Mouse (Mus musculus): Measurements from ENCODE around the gene Slc31a2. TPM values are rescaled to one million over a fixed set of nuclear protein-coding genes. Genes with fewer than 3 reads are reported as not detected.

Slc31a2 gene
- polyA plus RNA-seq, 1 experiment from 2014 or later, result 15.9 TPM

GRCm38 (mm10) chr4:62300001-62300400 lies 37.6 kb downstream of the Slc31a2 start:
- ATAC-seq (ENCODE audit: low FRiP score), result no peak
- no peak overlapping the region for H3K27ac ChIP-seq (replicated peaks)
- no peaks in the 10 kb centered on the region for H3K4me1 ChIP-seq
- H3K27me3 ChIP-seq (replicated peaks), result no peaks in the 10 kb centered on the region
- no peak overlapping the region for H3K9ac ChIP-seq (replicated peaks)
- 100% methylated on average over 2 of the region's 2 CpGs for WGBS
- H3K36me3 ChIP-seq, result peaks cover 89% of the 10 kb centered on the region
- no peak overlapping the region for H3K4me2 ChIP-seq
- H3K4me3 ChIP-seq (replicated peaks), result no peak overlapping the region
- H3K9me3 ChIP-seq (replicated peaks), result no peaks in the 10 kb centered on the region

GRCm38 (mm10) chr4:62302795-62303194 lies 40.4 kb downstream of the Slc31a2 start:
- H3K4me2 ChIP-seq, result no peak overlapping the region
- H3K4me3 ChIP-seq (replicated peaks), result no peak overlapping the region
- 63% methylated on average over 2 of the region's 2 CpGs for WGBS
- no peak for ATAC-seq (ENCODE audit: low FRiP score)
- no peak overlapping the region for H3K9ac ChIP-seq (replicated peaks)
- H3K36me3 ChIP-seq, result peaks cover 90% of the 10 kb centered on the region
- H3K9me3 ChIP-seq (replicated peaks), result no peaks in the 10 kb centered on the region
- no peaks in the 10 kb centered on the region for H3K4me1 ChIP-seq
- no peak overlapping the region for H3K27ac ChIP-seq (replicated peaks)
- no peaks in the 10 kb centered on the region for H3K27me3 ChIP-seq (replicated peaks)

- WGBS, result 79% methylated on average over 1 of the region's 1 CpGs
- no peaks in the 10 kb centered on the region for H3K4me1 ChIP-seq
- H3K4me3 ChIP-seq (replicated peaks), result no peak overlapping the region
- no peaks in the 10 kb centered on the region for H3K27me3 ChIP-seq (replicated peaks)
- no peak overlapping the region for H3K9ac ChIP-seq (replicated peaks)
- no peaks in the 10 kb centered on the region for H3K9me3 ChIP-seq (replicated peaks)
- H3K4me2 ChIP-seq, result no peak overlapping the region
- no peak for ATAC-seq (ENCODE audit: low FRiP score)
- H3K27ac ChIP-seq (replicated peaks), result no peak overlapping the region
- H3K36me3 ChIP-seq, result peaks cover 89% of the 10 kb centered on the region
Measured at GRCm38 (mm10) chr4:62303288-62303687, 40.9 kb downstream of the Slc31a2 start.

GRCm38 (mm10) chr4:62306301-62306700 lies 43.9 kb downstream of the Slc31a2 start:
- WGBS, result 93% methylated on average over 1 of the region's 1 CpGs
- no peak for ATAC-seq (ENCODE audit: low FRiP score)
- H3K9me3 ChIP-seq (replicated peaks), result no peaks in the 10 kb centered on the region

GRCm38 (mm10) chr4:62306840-62307239 lies 44.5 kb downstream of the Slc31a2 start:
- H3K9me3 ChIP-seq (replicated peaks), result no peaks in the 10 kb centered on the region
- no peak overlapping the region for H3K4me2 ChIP-seq
- H3K4me1 ChIP-seq, result no peaks in the 10 kb centered on the region
- no peak for ATAC-seq (ENCODE audit: low FRiP score)
- no peak overlapping the region for H3K9ac ChIP-seq (replicated peaks)
- no peak overlapping the region for H3K27ac ChIP-seq (replicated peaks)
- 60% methylated on average over 4 of the region's 4 CpGs for WGBS
- H3K36me3 ChIP-seq, result peaks cover 67% of the 10 kb centered on the region
- H3K4me3 ChIP-seq (replicated peaks), result no peak overlapping the region
- no peaks in the 10 kb centered on the region for H3K27me3 ChIP-seq (replicated peaks)

More at GRCm38 (mm10) chr4:62306301-62306700, 43.9 kb downstream of the Slc31a2 start:
- Histone ChIP-seq H3K36me3 (peaks cover 67% of the 10 kb centered on the region), H3K27me3 (replicated peaks) (no peaks in the 10 kb centered on the region), H3K4me2 (no peak overlapping the region), H3K27ac (replicated peaks) (no peak overlapping the region), H3K4me1 (no peaks in the 10 kb centered on the region), H3K4me3 (replicated peaks) (no peak overlapping the region), H3K9ac (replicated peaks) (no peak overlapping the region)

- no peak overlapping the region for H3K4me2 ChIP-seq
- no peaks in the 10 kb centered on the region for H3K9me3 ChIP-seq (replicated peaks)
- no peak overlapping the region for H3K4me3 ChIP-seq (replicated peaks)
- ATAC-seq (ENCODE audit: low FRiP score), result no peak
- H3K9ac ChIP-seq (replicated peaks), result no peak overlapping the region
- H3K27ac ChIP-seq (replicated peaks), result no peak overlapping the region
- no peaks in the 10 kb centered on the region for H3K4me1 ChIP-seq
- no peaks in the 10 kb centered on the region for H3K27me3 ChIP-seq (replicated peaks)
- peaks cover 65% of the 10 kb centered on the region for H3K36me3 ChIP-seq
Measured at GRCm38 (mm10) chr4:62308406-62308805, 46.0 kb downstream of the Slc31a2 start.

GRCm38 (mm10) chr4:62312821-62313220 lies 50.5 kb downstream of the Slc31a2 start:
- Histone ChIP-seq H3K9ac (replicated peaks) (no peak overlapping the region), H3K27ac (replicated peaks) (no peak overlapping the region), H3K36me3 (peaks cover 42% of the 10 kb centered on the region), H3K4me3 (replicated peaks) (no peak overlapping the region), H3K4me1 (no peaks in the 10 kb centered on the region), H3K9me3 (replicated peaks) (no peaks in the 10 kb centered on the region), H3K27me3 (replicated peaks) (no peaks in the 10 kb centered on the region), H3K4me2 (no peak overlapping the region)
- no peak for ATAC-seq (ENCODE audit: low FRiP score)
- WGBS, result over 99% methylated on average over 2 of the region's 2 CpGs

GRCm38 (mm10) chr4:62313641-62314211 lies 51.4 kb downstream of the Slc31a2 start:
- Histone ChIP-seq H3K9ac (replicated peaks) (no peak overlapping the region), H3K27me3 (replicated peaks) (no peaks in the 10 kb centered on the region), H3K36me3 (peaks cover 47% of the 10 kb centered on the region), H3K4me2 (no peak overlapping the region), H3K9me3 (replicated peaks) (no peaks in the 10 kb centered on the region), H3K27ac (replicated peaks) (no peak overlapping the region), H3K4me1 (no peaks in the 10 kb centered on the region), H3K4me3 (replicated peaks) (no peak overlapping the region)
- no peak for ATAC-seq (ENCODE audit: low FRiP score)
- whole genome bisulfite sequencing, result 90% methylated on average over 9 of the region's 9 CpGs

GRCm38 (mm10) chr4:62314516-62314915 lies 52.2 kb downstream of the Slc31a2 start:
- no peaks in the 10 kb centered on the region for H3K9me3 ChIP-seq (replicated peaks)
- H3K9ac ChIP-seq (replicated peaks), result no peak overlapping the region
- H3K4me3 ChIP-seq (replicated peaks), result no peak overlapping the region
- 88% methylated on average over 3 of the region's 3 CpGs for WGBS
- H3K27me3 ChIP-seq (replicated peaks), result no peaks in the 10 kb centered on the region
- H3K27ac ChIP-seq (replicated peaks), result no peak overlapping the region
- H3K4me2 ChIP-seq, result no peak overlapping the region
- ATAC-seq (ENCODE audit: low FRiP score), result no peak
- H3K36me3 ChIP-seq, result peaks cover 54% of the 10 kb centered on the region
- no peaks in the 10 kb centered on the region for H3K4me1 ChIP-seq

GRCm38 (mm10) chr4:62316456-62316855 lies 54.1 kb downstream of the Slc31a2 start:
- no peak overlapping the region for H3K4me2 ChIP-seq
- no peak for ATAC-seq (ENCODE audit: low FRiP score)
- no peak overlapping the region for H3K4me3 ChIP-seq (replicated peaks)
- no peaks in the 10 kb centered on the region for H3K4me1 ChIP-seq
- H3K9me3 ChIP-seq (replicated peaks), result no peaks in the 10 kb centered on the region
- H3K27me3 ChIP-seq (replicated peaks), result no peaks in the 10 kb centered on the region
- H3K9ac ChIP-seq (replicated peaks), result no peak overlapping the region
- H3K27ac ChIP-seq (replicated peaks), result no peak overlapping the region
- H3K36me3 ChIP-seq, result peaks cover 64% of the 10 kb centered on the region
- WGBS, result 88% methylated on average over 2 of the region's 2 CpGs

GRCm38 (mm10) chr4:62318294-62318693 lies 55.9 kb downstream of the Slc31a2 start:
- H3K9ac ChIP-seq (replicated peaks), result no peak overlapping the region
- no peak for ATAC-seq (ENCODE audit: low FRiP score)
- no peak overlapping the region for H3K27ac ChIP-seq (replicated peaks)
- WGBS, result 79% methylated on average over 1 of the region's 1 CpGs
- no peaks in the 10 kb centered on the region for H3K4me1 ChIP-seq
- H3K4me2 ChIP-seq, result no peak overlapping the region
- no peaks in the 10 kb centered on the region for H3K9me3 ChIP-seq (replicated peaks)
- no peaks in the 10 kb centered on the region for H3K27me3 ChIP-seq (replicated peaks)
- H3K4me3 ChIP-seq (replicated peaks), result no peak overlapping the region
- peaks cover 67% of the 10 kb centered on the region for H3K36me3 ChIP-seq

- no peaks in the 10 kb centered on the region for H3K27me3 ChIP-seq (replicated peaks)
- peaks cover 80% of the 10 kb centered on the region for H3K36me3 ChIP-seq
- no peak overlapping the region for H3K4me3 ChIP-seq (replicated peaks)
- 91% methylated on average over 3 of the region's 3 CpGs for WGBS
- H3K4me1 ChIP-seq, result no peaks in the 10 kb centered on the region
- H3K27ac ChIP-seq (replicated peaks), result no peak overlapping the region
- H3K4me2 ChIP-seq, result no peak overlapping the region
- no peak for ATAC-seq (ENCODE audit: low FRiP score)
- H3K9me3 ChIP-seq (replicated peaks), result no peaks in the 10 kb centered on the region
- H3K9ac ChIP-seq (replicated peaks), result no peak overlapping the region
Measured at GRCm38 (mm10) chr4:62322684-62323083, 60.3 kb downstream of the Slc31a2 start.

GRCm38 (mm10) chr4:62326111-62326510 lies 63.7 kb downstream of the Slc31a2 start:
- H3K4me2 ChIP-seq, result no peak overlapping the region
- ATAC-seq (ENCODE audit: low FRiP score), result no peak
- H3K36me3 ChIP-seq, result peaks cover 74% of the 10 kb centered on the region
- no peak overlapping the region for H3K4me3 ChIP-seq (replicated peaks)
- no peak overlapping the region for H3K9ac ChIP-seq (replicated peaks)
- no peaks in the 10 kb centered on the region for H3K9me3 ChIP-seq (replicated peaks)
- H3K27ac ChIP-seq (replicated peaks), result no peak overlapping the region
- no peaks in the 10 kb centered on the region for H3K4me1 ChIP-seq
- H3K27me3 ChIP-seq (replicated peaks), result no peaks in the 10 kb centered on the region

All from neural tube, embryonic 15.5 days (tissue).